8 mouse cellular contexts compared by ENCODE assay signal in genomic region chr14:121824322-121825103, GRCm38 (mm10). TPM values are rescaled to one million over a fixed set of nuclear protein-coding genes. Genes with fewer than 3 reads are reported as not detected.
A peak's percentile ranks its signal among the peaks of the same experiment; 100 is the strongest.
DNase-seq lines count a peak whose midpoint lies in the region; ATAC-seq and TF ChIP-seq lines count a peak whose summit lies in the region.

No protein-coding gene starts in this region.

- no peak for TF ChIP-seq EP300 in liver, embryonic 14.5 days (IDR thresholded peaks at IDR 0.05; ENCODE audit: low read depth)

- H3K4me1 ChIP-seq in liver, embryonic 14.5 days (replicated peaks; ENCODE audit: control insufficient read depth in 2 of 2, insufficient read depth in 2 of 2, low read length in 1 of 2), result peaks cover 0 to 5% of the 10 kb centered on the region in 2 experiments; a peak in 2 of 4 replicates
- peaks cover 10% of the 10 kb centered on the region for H3K4me1 ChIP-seq in stomach, embryonic 15.5 days

- no peak overlapping the region for H3K4me2 ChIP-seq in liver, embryonic 14.5 days (ENCODE audit: low read depth)
- H3K4me2 ChIP-seq in stomach, embryonic 15.5 days, result no peak overlapping the region

- WGBS in liver, embryonic 14.5 days (ENCODE audit: insufficient replicate concordance), result 57% methylated on average over 11 of the region's 11 CpGs
- 52% methylated on average over 11 of the region's 11 CpGs for WGBS in stomach, embryonic 15.5 days

- no peak for TF ChIP-seq CTCF in liver, embryonic 14.5 days (IDR thresholded peaks at IDR 0.05; ENCODE audit: low read depth)
- TF ChIP-seq CTCF in layer of hippocampus, adult 2 months (conservative IDR thresholded peaks at IDR 0.05), result no peak

- no peak overlapping the region for H3K27ac ChIP-seq in liver, embryonic 14.5 days
- H3K27ac ChIP-seq in stomach, embryonic 15.5 days, result peak overlapping the region; percentile 69; the same call in 1 of the 2 replicates
- no peak overlapping the region; the same call in 1 of the 2 replicates for H3K27ac ChIP-seq in layer of hippocampus, adult 2 months

- H3K27me3 ChIP-seq in liver, embryonic 14.5 days (ENCODE audit: control insufficient read depth, insufficient read depth, low read length), result no peaks in the 10 kb centered on the region
- H3K27me3 ChIP-seq in stomach, embryonic 15.5 days (replicated peaks), result no peaks in the 10 kb centered on the region

- no peak overlapping the region for H3K4me3 ChIP-seq in liver, embryonic 14.5 days (ENCODE audit: insufficient read depth in 1 of 2, low read depth in 2 of 2, low read length in 2 of 2)
- no peak overlapping the region for H3K4me3 ChIP-seq in stomach, embryonic 15.5 days (replicated peaks)
- no peak overlapping the region for H3K4me3 ChIP-seq in layer of hippocampus, adult 2 months

- intact Hi-C loops in left cerebral cortex, postnatal 25 days (cut with DNase I), result no loop called here

- H3K36me3 ChIP-seq in liver, embryonic 14.5 days (replicated peaks; ENCODE audit: control insufficient read depth, insufficient read depth, low read depth), result no peaks in the 10 kb centered on the region
- H3K36me3 ChIP-seq in stomach, embryonic 15.5 days, result no peaks in the 10 kb centered on the region

- DNase-seq in 3134 (ENCODE audit: extremely low read depth, insufficient read length, low spot score), result peak; percentile 88
- peak; percentile 55 for DNase-seq in adrenal gland, adult 8-10 months
- DNase-seq in fat pad, adult 2 months (ENCODE audit: extremely low read depth, low read depth, low spot score), result peak; percentile 11
- peak; percentile 66 for DNase-seq in induced T-regulatory cell, adult 2 months (ENCODE audit: low read depth)
- DNase-seq in liver, embryonic 14.5 days (ENCODE audit: low read depth in 3 of 3, low spot score in 3 of 3), result peak in 1 of 3 experiments; percentile 29
- DNase-seq in layer of hippocampus, adult 2 months (ENCODE audit: low spot score in 2 of 2), result no peak
- DNase-seq in left cerebral cortex, postnatal 25 days (ENCODE audit: low spot score in 2 of 2), result no peak

- ATAC-seq in liver, embryonic 14.5 days (ENCODE audit: insufficient read depth), result peak; percentile 57
- peak; percentile 83; the same call in 1 of the 2 replicates for ATAC-seq in stomach, embryonic 15.5 days (ENCODE audit: insufficient read depth, low FRiP score, low read depth)

- H3K9ac ChIP-seq in liver, embryonic 14.5 days (replicated peaks), result no peak overlapping the region
- no peak overlapping the region for H3K9ac ChIP-seq in stomach, embryonic 15.5 days

- H3K9me3 ChIP-seq in liver, embryonic 14.5 days (ENCODE audit: control insufficient read depth, low read length), result no peaks in the 10 kb centered on the region
- H3K9me3 ChIP-seq in stomach, embryonic 15.5 days, result no peaks in the 10 kb centered on the region

RNA-seq across cellular contexts. Expression of gene Dock9, which starts 26.9 kb away (rescaled TPM):
- 10 to 100 TPM; 26.1 to 41.7 (median 33.0) TPM for total RNA-seq in adrenal gland, adult 8-10 months (2022)
- polyA plus RNA-seq in liver, embryonic 14.5 days (2012; rRNA removed), result 1.5 and 1.8 TPM in 2 replicates
- polyA plus RNA-seq in liver, embryonic 14.5 days (2014; fragmentation: Nextera tagmentation; extraction: Ambion mirVana), result 1.2 and 1.4 TPM in 2 replicates
- polyA plus RNA-seq in stomach, embryonic 15.5 days (2015; fragmentation: Nextera tagmentation; extraction: Ambion mirVana), result 14.0 and 14.3 TPM in 2 replicates
- total RNA-seq in layer of hippocampus, adult 2 months (2021), result 100 to 1,000 TPM; 217 to 222 TPM
- 10 to 100 TPM; 91.3 to 92.3 TPM for total RNA-seq in left cerebral cortex, postnatal 25 days (2021)

RNA-seq across cellular contexts. Expression of gene Ubac2, which starts 53.9 kb away (rescaled TPM):
- total RNA-seq in adrenal gland, adult 8-10 months (2022), result 10 to 100 TPM; 32.8 to 43.5 (median 39.2) TPM
- 9.4 and 10.1 TPM in 2 replicates for polyA plus RNA-seq in liver, embryonic 14.5 days (2012; rRNA removed)
- polyA plus RNA-seq in liver, embryonic 14.5 days (2014; fragmentation: Nextera tagmentation; extraction: Ambion mirVana), result 16.4 TPM in 2 replicates
- polyA plus RNA-seq in stomach, embryonic 15.5 days (2015; fragmentation: Nextera tagmentation; extraction: Ambion mirVana), result 61.6 and 63.0 TPM in 2 replicates
- total RNA-seq in layer of hippocampus, adult 2 months (2021), result 10 to 100 TPM; 46.1 to 48.3 TPM
- total RNA-seq in left cerebral cortex, postnatal 25 days (2021), result 10 to 100 TPM; 33.7 to 33.8 TPM

Comparison
In these comparisons a context has a peak if more than half of its experiments do, and no peak if none do; other contexts are left out.
1. DNase-seq: peak in 3134 (single experiment), adrenal gland, adult 8-10 months (single experiment), fat pad, adult 2 months (single experiment) and induced T-regulatory cell, adult 2 months (single experiment); none in layer of hippocampus, adult 2 months (0 of 2) and left cerebral cortex, postnatal 25 days (0 of 2).